Mouse (Mus musculus) cerebellum, adult 18-20 months (tissue): ENCODE data around the gene Lpar1.
A peak's percentile ranks its signal among the peaks of the same experiment; 100 is the strongest.
"Not testable (repeated sequence)": the region's sequence is repeated elsewhere in the genome, so short reads cannot be mapped to it uniquely, and the experiment has no call there.

ENCODE experiments used
- DNase-seq, 2 experiments: peaks; one replicate each; pipeline ENCODE4 v3.0.0; 2021

The Lpar1 gene

DNA sequence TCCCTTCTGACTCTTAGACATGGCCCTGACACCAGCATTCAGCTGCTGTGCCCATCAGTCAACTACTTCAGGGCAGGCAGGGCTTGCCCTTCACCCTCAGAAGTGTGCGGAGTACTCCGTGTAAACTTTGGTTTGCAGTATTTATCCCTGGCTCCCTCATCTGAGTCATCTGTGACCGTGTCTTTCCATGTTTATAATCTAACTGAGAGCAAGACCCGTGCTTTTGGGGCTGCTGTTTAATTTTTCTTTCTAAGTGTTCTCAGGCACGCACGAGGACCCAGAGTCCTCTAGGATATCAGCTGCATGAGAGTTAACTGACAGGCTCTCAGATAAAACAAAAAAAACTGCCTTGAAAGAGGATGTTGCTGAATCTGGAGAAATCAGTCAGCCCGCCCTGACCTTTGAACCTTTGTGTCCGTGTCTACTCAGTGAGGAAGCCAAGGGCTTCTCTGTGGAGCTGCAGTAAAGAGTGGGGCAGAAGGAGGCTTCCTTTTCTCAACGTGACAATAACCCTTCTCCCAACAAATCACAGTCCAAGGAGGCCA is 7.7 kb downstream of the Lpar1 start:
- DNase-seq: no peak

DNA sequence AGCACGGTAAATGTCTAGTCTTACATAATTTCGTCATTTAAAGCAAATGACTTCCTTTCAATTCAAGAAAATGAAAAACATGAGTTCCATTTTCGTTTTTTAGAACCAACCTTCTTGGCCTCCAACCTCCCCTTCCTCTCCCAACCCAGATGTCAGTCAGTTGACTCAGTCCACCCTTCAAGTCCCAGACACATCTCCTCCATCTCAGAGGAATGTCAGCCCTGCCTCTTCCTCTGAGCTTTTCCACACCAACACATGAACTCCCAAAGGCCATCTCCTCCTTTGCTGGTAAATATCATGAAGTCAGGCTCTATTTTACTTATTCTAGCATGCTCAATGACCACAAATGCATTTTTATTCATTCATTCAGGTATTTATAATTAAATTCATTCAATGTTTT is 10.5 kb downstream of the Lpar1 start:
- no peak for DNase-seq

DNA sequence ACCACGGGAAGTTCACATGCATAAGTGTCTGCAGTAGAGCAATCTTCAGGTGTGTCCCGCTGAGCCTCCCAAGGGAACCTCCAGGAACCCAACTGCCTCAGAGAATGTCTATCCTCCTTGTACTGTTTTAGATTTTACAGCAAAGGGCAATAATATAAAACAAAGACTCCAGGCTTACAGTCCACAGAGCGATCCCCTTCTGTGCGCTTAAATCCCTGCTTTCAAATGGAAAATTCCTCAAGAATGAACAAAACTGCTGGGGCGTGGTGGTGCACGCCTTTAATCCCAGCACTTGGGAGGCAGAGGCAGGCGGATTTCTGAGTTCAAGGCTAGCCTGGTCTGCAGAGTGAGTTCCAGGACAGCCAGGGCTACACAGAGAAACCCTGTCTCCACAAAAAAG is 11.0 kb downstream of the Lpar1 start:
- not testable (repeated sequence) for DNase-seq

DNA sequence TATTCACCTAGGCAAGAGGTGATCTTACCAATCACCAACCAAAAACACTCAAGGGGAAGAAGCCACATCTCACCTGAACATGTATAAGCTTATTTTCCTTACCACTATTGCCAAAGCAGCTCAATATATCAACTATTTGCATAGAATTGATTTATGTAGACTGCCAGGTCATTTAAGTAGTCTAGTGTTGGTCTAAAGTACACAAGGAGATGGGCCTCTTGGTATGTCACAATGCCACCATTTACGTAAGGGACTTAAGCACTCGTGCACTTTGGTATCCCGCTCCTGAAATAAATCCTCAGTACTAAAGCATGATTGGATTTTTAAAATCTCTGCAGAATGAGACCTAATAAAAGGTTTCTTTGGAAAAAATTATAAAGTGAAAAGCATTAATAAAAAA is 12.9 kb downstream of the Lpar1 start:
- DNase-seq: no peak

DNA sequence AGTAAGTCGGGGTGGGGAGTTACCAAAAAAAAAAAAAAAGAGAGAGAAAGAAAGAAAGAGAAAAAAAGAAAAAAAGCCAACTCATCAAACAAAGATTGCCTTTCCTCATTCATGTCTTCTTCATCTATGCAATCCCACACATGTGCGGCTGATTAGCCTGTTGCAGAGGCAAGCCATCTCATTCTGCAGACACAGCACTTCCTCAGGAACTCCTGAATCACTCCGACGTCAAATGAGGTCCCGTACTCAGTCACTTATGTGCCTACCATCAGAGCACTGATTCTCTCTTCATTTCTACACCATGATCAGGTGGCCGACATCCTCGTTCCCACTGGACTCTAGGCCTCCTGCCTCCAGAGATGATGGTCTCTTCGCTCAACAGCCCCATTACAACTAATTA is 13.3 kb downstream of the Lpar1 start:
- no peak for DNase-seq

DNA sequence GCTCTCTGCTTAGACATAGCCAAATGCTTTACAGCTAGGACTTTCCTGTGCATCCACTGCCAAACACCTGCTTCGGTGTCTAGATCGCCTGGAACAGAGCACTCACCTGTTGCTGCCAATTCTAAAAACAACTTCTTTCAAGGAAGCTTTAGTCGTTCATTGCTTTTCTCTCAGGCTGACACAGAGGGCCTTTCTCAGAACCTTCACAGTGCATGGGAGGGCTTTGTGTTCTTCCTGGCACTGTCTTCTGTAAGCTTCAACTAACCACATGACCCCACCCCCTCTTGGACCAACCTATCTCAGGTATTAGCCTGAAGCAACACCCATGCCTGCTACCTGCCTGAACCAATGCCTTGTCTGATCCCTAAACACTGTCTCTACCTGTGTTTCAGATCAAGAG is 15.0 kb downstream of the Lpar1 start:
- no peak for DNase-seq

DNA sequence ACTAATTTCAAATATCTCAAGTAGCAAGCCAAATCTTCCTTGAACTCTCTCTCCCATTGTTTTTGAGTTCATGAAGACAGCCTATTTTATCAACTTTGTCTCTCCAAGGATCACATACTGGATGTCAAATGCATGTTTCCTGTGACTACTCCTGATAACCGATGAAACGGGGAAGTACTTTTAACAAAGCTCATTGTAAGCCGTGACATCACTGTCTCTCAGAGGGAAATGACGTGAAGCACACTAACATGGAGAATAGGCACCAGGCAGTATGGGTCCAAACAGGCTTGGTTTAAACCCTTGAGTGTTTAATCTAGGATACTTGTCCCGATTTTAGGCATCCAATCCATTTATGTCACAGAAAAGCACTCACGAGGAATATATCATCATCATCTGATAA is 17.9 kb downstream of the Lpar1 start:
- no peak for DNase-seq

DNA sequence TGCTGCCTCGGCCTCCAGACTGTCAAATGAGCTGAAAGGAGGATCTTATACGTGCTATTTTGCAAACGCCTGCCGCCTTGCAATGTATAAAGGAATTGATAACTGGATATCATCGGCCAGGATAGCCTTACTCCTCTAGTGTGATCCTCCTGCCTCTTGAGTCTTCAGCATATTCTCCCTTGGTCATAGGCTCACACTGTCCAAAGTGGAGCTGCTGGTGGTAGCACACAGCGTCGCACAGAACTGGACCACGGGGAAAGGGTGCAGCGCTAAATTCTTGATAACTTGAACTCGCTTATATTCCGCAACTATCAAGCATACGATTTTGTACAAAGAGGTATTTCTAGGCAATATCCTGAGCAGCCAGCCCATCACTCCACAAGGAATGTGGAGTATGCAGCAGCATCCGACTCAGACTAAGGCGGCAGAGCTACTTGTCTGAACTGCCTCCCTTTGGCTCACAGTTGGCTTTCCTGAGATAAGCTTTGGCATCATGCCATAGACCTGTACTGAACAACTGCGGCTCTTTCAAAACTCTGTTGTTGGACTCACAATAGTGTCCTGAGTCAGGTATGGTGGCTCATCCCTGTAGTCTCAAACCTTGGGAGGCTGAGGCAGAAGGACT is 18.9 kb downstream of the Lpar1 start:
- no peak for DNase-seq

DNA sequence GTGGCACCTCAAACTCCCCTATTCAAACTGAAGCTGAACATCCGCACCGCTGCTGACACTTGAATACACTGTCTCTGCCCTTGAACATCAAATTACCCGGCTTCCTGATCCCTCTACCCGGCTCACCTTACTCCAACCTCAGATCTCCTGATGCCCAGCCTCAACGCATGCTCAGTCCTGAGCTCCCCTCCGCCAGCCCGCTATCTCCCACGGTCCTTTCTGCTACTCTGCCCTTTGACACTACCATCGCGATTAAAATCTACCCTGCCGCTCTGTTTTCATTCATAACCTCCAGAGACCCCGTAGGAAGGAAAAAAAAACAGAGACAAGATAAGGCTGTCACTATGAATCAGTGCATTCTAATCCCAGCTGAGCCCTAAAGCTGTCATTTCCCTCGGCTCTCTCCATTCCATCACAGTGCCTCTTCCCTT is 19.5 kb downstream of the Lpar1 start:
- no peak for DNase-seq

DNA sequence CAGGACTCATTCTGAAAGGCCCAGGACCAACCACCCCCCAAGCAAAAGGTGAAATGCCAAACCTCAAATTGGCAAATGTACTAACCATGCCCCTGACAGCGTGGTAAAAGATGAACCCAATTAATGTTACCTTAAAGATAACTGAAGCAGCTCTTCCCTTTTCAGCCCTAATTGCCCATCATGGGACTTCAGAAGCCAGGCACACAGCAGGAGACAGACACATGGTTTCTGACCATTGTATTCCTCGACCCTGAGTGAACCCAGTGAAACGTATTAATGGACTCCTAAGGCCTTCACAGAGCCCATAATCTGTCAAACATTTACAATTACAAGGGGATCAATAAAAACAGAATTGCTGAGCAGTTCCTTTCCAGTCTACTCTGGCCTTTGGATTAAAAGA is 20.2 kb downstream of the Lpar1 start:
- DNase-seq: no peak

DNA sequence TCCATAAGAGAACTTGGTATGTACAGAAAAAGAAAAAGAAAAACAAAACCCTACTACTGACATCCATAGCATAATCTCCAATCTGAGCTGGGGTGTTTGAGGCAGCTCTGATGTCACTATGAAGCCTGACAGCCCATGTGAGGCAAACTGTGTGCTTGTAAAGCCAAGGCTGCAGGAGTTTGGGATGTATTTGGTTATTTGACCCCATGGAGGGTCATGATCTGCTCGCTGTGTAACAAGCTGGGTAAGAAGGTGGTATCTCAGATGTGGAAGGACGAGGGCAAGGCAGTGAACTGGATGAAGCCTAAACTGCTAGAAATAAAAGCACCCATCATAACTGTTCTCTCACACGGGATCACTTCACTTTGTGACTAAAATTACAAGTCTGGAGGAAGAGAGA is 21.4 kb downstream of the Lpar1 start:
- no peak for DNase-seq

DNA sequence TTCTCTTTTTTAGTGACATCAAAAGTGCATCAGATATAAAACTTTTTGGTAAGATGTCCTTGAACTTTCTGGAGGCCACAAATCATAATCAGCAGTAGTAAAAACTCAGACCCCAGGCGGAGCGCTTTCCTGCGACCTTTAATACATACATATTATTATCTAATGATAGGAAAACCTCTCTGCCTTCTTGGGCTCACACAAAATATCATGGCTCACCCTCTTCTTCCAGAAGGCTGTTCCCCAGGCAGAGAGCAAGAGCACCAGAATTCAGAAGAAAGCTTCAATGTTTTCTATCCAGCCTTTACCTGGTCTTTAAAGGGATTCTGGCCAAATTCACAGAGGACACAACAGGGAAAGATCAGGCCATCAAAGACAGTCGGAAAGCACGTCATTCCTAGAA is 23.0 kb downstream of the Lpar1 start:
- no peak for DNase-seq

DNA sequence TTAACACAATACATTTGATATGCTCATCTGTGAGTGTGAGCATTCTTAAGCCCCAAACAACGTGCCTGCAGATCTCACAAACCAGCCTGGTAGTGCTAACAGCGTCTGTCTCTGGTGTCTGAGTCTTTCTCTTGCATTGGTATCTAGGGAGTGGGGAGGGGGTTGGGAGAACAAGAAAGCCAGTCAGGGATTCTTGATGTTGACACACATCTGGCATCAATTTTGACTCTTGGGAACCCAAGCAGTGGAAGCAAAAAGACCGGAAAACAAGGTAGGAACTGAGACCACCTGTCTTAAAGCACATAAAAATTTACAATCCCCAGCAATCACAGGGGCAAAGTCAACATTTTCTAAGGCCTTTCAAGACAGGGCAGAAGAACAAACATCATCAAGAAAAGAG is 23.4 kb downstream of the Lpar1 start:
- DNase-seq: no peak

DNA sequence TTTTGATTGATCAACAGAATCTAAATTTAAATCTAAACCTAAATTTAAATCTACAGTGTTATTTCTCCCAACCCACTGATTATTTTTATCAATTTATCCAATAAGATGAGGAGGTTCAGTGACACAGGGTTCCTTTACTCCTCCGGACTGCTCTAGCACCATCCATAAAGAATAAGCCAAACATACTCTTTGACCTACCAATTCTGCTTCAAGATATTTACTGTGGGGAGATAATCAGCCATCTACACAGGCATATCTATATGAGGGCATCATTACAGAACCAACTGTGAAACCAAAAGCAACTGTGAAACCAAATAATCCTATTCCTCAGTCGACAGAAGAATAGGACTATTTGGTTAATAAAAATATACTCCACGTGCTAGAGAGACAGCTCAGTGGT is 25.8 kb downstream of the Lpar1 start:
- no peak for DNase-seq

DNA sequence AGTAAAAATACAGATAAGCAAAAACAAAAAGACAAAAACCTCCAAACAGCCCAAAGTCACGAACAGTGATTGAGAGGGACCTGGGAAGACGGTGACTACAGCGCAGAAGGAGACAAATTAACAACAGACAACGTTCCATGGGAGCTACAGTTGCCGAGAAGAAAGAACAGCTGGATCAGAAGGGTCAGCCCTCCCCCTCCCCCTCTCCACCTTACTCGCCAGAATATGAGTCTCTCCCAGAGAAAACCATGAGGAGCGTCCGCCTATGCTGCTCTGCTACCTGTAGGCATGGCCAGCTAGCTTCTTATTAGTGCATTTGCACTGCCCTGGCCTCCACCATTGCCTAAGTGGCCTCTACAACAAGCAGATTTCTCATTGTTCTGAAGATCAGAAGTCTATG is 32.6 kb downstream of the Lpar1 start:
- DNase-seq: no peak

DNA sequence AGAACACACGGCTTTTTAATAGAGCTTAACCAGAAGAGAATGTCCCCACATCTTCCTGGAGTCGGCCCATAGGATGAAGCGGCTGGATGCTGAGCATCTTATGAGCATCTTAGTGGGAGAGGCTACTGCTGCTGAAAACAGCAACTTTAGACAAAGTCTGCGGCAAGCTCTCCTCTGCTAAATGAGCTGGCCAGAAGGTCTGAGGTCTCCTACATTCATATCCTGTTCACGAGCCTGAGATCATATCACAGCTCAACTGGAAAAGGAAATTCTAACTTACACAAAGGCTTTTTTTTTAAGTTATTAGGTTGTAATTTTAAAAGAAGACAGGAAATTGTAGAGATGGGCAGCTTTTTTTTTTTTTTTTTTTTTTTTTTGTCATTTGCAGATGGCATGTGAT is 33.2 kb downstream of the Lpar1 start:
- no peak for DNase-seq

DNA sequence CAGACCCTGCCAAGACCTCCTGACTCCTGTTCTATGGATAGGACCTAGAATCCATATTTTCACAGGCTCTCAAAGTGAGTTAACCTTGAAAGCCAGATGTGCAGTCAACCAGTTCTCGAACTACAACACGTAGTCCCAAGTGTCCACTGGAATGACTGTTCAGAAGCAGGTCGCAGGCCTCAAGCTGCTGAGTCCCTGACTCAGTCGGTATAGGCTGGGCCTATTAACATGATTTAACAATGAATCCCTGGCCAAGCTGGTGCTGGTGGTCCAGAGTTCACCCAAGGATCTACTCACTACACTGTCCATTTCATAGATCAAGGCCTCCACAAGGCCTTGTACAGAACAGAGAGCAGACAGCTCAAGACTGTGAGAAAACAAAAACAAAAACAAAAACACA is 33.8 kb downstream of the Lpar1 start:
- no peak for DNase-seq

DNA sequence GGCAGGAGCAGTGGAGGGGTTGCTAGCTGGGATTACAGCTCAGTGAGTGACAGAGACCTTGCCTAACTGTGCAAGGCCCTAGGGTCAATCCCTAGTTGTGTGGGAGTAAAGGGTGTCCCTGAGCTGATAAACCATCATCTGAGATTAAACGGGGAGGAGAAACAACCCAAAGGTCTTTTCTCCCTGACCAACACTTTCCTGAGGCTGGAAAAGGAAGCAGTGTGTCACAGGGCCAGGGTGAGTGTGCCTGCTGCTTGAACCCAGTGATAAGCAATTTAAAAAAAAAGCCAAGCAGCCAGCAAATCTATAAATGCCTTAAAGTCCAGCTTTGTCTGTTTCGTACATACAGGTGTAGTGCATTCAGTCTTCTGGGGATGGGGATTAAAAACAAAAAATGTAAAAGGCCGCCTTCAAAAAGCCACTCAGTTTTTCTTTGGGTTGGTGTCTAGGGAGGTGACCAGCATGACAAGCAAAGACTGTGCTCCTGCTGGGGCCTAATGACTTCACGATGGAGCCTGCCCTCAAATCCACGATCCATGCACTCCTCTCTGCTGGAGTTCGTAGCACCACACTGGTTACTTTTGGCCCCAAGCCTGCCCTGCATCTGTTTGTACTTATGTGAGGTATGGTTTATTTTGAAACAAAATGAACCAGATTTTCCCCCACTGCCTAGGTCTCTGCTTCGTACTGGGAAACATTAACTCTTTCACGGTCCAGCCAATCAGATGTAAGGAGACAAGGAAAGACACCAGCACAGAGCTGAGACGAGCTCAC is 35.3 kb downstream of the Lpar1 start:
- DNase-seq: no peak

DNA sequence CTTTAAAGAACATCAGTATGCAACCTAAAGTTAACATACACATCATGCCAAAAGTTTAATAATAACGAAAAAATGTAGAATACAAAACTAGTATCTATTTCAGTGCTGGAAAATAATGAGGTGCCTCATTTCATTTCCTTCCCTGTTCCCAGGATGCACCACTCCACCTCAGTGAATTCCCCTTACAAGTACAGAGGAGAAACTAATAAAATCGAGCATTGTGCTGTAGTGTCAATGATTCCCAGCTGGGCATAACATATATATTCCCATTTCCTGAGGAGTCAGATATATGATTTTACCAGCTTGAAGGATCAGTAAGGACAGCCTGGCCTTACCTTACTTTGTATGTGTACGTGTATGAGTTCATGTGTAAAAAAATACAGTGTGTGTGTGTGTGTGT is 36.9 kb downstream of the Lpar1 start:
- no peak for DNase-seq

DNA sequence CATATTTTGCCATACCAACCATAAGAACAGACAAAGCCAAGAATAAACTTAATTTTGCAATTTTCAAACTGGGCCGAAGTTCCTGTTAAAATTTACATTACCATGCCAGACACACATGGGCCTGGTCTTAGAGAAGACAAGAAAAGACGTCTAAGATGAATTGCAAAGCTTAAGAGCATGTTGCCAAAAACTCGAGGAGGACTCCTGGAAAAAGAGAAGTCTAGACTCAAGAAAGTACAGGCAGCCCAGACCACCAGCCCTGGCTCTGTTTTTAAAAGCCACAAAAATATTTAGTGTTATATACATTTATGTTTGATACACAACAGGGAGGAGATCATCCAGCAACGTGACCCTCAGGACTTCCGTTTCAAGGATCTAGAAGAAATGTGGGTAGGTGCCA is 37.5 kb downstream of the Lpar1 start:
- no peak for DNase-seq

DNA sequence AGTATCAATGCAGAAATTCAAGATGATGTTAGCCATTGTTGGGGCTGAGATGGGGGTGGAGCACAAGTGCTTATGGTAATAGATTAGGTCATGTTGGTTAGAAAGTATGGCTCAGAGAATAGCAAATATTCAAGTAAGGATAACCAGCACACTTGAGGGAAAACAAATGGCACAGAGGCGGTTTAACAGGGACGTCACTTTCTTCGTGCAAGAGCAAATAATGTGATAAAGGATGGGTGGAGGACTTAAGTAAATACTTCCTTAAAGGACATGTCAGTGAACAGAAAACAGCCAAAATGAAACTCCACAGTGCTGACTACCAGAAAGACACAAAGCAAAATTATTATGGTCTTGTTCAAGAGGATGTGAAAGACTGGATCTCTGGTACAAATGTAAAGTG is 42.1 kb downstream of the Lpar1 start:
- no peak for DNase-seq

DNA sequence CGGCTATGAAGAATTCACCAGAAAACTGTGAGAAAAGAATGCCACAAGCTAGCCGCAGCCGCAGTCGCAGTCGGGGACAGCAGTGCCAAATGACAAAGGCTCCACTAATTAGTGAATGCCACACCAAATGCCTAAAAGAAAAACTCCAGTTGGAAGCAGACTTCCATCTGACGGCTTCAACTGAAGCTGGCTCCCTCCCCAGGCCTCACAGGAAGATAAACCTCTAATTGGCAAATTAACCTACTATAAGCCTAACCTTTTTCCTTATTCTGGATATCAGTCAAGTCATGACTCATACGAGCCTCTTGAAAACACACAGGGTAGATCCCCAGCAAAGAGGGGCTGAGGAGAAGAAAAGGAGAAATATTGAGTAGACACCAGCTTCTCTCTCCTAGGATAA is 44.9 kb downstream of the Lpar1 start:
- DNase-seq: peak in 1 of 2 experiments; percentile 9

DNA sequence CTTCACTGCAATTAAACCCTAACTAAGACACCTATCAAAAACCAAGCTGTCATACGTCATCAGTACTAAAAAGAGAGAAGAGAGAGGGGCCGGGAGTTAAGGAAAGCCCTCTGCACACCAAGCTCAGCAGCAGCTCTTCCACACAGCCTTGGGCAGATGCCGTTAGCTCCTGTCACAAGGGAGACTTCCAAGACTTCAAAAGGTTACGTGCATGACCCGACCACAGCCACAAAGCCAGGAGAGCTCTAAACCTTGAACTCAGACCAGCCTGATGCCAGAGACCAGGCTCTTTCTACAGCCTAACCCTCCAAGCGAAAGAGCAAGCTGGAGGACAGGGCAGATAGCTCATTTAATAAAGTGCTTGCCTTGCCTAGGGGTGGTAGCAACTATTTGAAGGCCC is 46.2 kb downstream of the Lpar1 start:
- no peak for DNase-seq
